Mouse (Mus musculus) lung, postnatal 0 days (tissue): ENCODE measurements around the gene Rgr.

ENCODE experiments used
- CTCF ChIP-seq: IDR thresholded peaks from 2 replicates; pipeline ENCODE4 v1.5.1; 2016; ENCODE audit warnings: antibody characterized with exemption, mild to moderate bottlenecking
- EP300 ChIP-seq: IDR thresholded peaks from 2 replicates; pipeline ENCODE4 v1.6.1; 2016; ENCODE audit warnings: antibody characterized with exemption, mild to moderate bottlenecking, control low read depth

- no peak for TF ChIP-seq CTCF
- TF ChIP-seq EP300, result no peak
These were observed 42.9 kb downstream of the Rgr start for GRCm38 (mm10) chr14:37005865-37006264.
